Mouse (Mus musculus): ENCODE results near the gene P4ha3. TPM values are rescaled to one million over a fixed set of nuclear protein-coding genes. Genes with fewer than 3 reads are reported as not detected.
"Not testable (repeated sequence)": the region's sequence is repeated elsewhere in the genome, so short reads cannot be mapped to it uniquely, and the experiment has no call there.

P4ha3 gene
- polyA plus RNA-seq, 1 experiment: 1.2 TPM

DNA sequence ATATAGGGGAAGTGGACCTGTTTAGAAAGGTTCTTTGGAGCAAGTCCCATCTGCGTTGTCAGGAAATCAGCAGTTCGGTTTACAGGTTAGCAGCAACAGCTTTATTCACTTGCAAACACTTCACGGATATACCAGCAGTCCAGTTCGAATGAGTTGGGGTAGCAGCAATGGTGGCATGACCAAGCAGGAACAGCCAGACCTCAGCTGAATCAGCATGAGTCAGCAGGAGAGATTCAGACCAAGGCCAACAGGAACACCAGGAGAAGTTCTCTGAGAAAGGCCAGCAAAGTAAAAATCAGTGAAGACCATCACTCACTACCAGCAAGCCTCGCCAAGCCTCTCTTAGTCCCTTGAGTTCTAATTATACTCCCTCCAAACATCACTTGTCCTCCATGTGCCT is 34.7 kb upstream of the P4ha3 start:
- no peaks in the 10 kb centered on the region for H3K4me1 ChIP-seq (ENCODE audit: control insufficient read depth, insufficient read depth, low read length)
- H3K4me3 ChIP-seq (ENCODE audit: low read depth, low read length): no peak overlapping the region
- no peaks in the 10 kb centered on the region for H3K27me3 ChIP-seq (ENCODE audit: control insufficient read depth, insufficient read depth, low read length, poor library complexity, severe bottlenecking)
- TF ChIP-seq CTCF (IDR thresholded peaks at IDR 0.05; ENCODE audit: low read depth, low read length) (no peak), EP300 (IDR thresholded peaks at IDR 0.05; ENCODE audit: insufficient read depth, low read depth, low read length) (no peak), POLR2A (IDR thresholded peaks at IDR 0.05; ENCODE audit: insufficient read depth, low read length) (no peak)
- H3K9me3 ChIP-seq (replicated peaks; ENCODE audit: control insufficient read depth, insufficient read depth, low read length, poor library complexity, severe bottlenecking): peaks cover 8% of the 10 kb centered on the region
- H3K36me3 ChIP-seq (ENCODE audit: control insufficient read depth, insufficient read depth, low read length, poor library complexity, severe bottlenecking): no peaks in the 10 kb centered on the region
- no peak overlapping the region for H3K9ac ChIP-seq (ENCODE audit: low read depth, poor library complexity, severe bottlenecking)
- no peak overlapping the region for H3K27ac ChIP-seq (ENCODE audit: insufficient read depth, low read length)

- Histone ChIP-seq H3K27me3 (ENCODE audit: control insufficient read depth, insufficient read depth, low read length, poor library complexity, severe bottlenecking) (no peaks in the 10 kb centered on the region), H3K27ac (ENCODE audit: insufficient read depth, low read length) (no peak overlapping the region), H3K4me1 (ENCODE audit: control insufficient read depth, insufficient read depth, low read length) (no peaks in the 10 kb centered on the region), H3K36me3 (ENCODE audit: control insufficient read depth, insufficient read depth, low read length, poor library complexity, severe bottlenecking) (no peaks in the 10 kb centered on the region), H3K9me3 (replicated peaks; ENCODE audit: control insufficient read depth, insufficient read depth, low read length, poor library complexity, severe bottlenecking) (no peaks in the 10 kb centered on the region), H3K9ac (ENCODE audit: low read depth, poor library complexity, severe bottlenecking) (no peak overlapping the region), H3K4me3 (ENCODE audit: low read depth, low read length) (no peak overlapping the region)
- no peak for TF ChIP-seq POLR2A (IDR thresholded peaks at IDR 0.05; ENCODE audit: insufficient read depth, low read length)
These were observed 23.0 kb upstream of the P4ha3 start for GRCm38 (mm10) chr7:100262350-100262749.

GRCm38 (mm10) chr7:100264934-100265333 is 20.4 kb upstream of the P4ha3 start:
- H3K4me3 ChIP-seq (ENCODE audit: low read depth, low read length): peak overlapping the region; percentile 47
- H3K9ac ChIP-seq (ENCODE audit: low read depth, poor library complexity, severe bottlenecking); H3K36me3 ChIP-seq (ENCODE audit: control insufficient read depth, insufficient read depth, low read length, poor library complexity, severe bottlenecking); H3K27ac ChIP-seq (ENCODE audit: insufficient read depth, low read length); H3K27me3 ChIP-seq (ENCODE audit: control insufficient read depth, insufficient read depth, low read length, poor library complexity, severe bottlenecking); H3K9me3 ChIP-seq (replicated peaks; ENCODE audit: control insufficient read depth, insufficient read depth, low read length, poor library complexity, severe bottlenecking); H3K4me1 ChIP-seq (ENCODE audit: control insufficient read depth, insufficient read depth, low read length): not testable (repeated sequence)
- TF ChIP-seq CTCF (IDR thresholded peaks at IDR 0.05; ENCODE audit: low read depth, low read length): peak; percentile 5

- no peaks in the 10 kb centered on the region for H3K9me3 ChIP-seq (replicated peaks; ENCODE audit: control insufficient read depth, insufficient read depth, low read length, poor library complexity, severe bottlenecking)
- H3K9ac ChIP-seq (ENCODE audit: low read depth, poor library complexity, severe bottlenecking): no peak overlapping the region
- H3K4me3 ChIP-seq (ENCODE audit: low read depth, low read length): no peak overlapping the region
- H3K27me3 ChIP-seq (ENCODE audit: control insufficient read depth, insufficient read depth, low read length, poor library complexity, severe bottlenecking): no peaks in the 10 kb centered on the region
- no peaks in the 10 kb centered on the region for H3K4me1 ChIP-seq (ENCODE audit: control insufficient read depth, insufficient read depth, low read length)
- H3K36me3 ChIP-seq (ENCODE audit: control insufficient read depth, insufficient read depth, low read length, poor library complexity, severe bottlenecking): no peaks in the 10 kb centered on the region
- H3K27ac ChIP-seq (ENCODE audit: insufficient read depth, low read length): no peak overlapping the region
- TF ChIP-seq POLR2A (IDR thresholded peaks at IDR 0.05; ENCODE audit: insufficient read depth, low read length) (no peak), CTCF (IDR thresholded peaks at IDR 0.05; ENCODE audit: low read depth, low read length) (no peak), EP300 (IDR thresholded peaks at IDR 0.05; ENCODE audit: insufficient read depth, low read depth, low read length) (no peak)
These were observed 13.0 kb upstream of the P4ha3 start for GRCm38 (mm10) chr7:100272369-100272768.

DNA sequence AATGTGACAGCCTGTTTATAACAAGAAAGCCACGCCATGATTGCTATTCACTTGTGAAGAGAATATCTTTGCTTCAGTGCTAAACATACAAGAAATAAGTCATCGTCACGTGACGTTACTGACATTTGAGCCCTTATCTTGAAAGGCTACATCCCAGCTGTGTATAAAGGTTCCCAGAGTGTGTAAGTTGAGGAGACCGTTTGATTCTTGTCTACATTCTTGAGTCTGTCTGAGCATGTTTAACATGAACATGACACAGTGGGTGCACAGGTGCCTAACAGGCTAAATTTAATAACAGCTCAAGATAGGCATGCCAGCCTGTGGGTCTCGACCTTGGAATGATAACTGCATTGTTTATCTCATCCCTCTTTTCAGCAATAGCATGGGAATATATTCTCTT is 10.8 kb upstream of the P4ha3 start:
- H3K4me3 ChIP-seq (ENCODE audit: low read depth, low read length): no peak overlapping the region
- no peaks in the 10 kb centered on the region for H3K9me3 ChIP-seq (replicated peaks; ENCODE audit: control insufficient read depth, insufficient read depth, low read length, poor library complexity, severe bottlenecking)
- H3K9ac ChIP-seq (ENCODE audit: low read depth, poor library complexity, severe bottlenecking): no peak overlapping the region
- no peaks in the 10 kb centered on the region for H3K36me3 ChIP-seq (ENCODE audit: control insufficient read depth, insufficient read depth, low read length, poor library complexity, severe bottlenecking)
- no peak overlapping the region for H3K27ac ChIP-seq (ENCODE audit: insufficient read depth, low read length)
- no peak for TF ChIP-seq POLR2A (IDR thresholded peaks at IDR 0.05; ENCODE audit: insufficient read depth, low read length)
- no peak for TF ChIP-seq CTCF (IDR thresholded peaks at IDR 0.05; ENCODE audit: low read depth, low read length)
- TF ChIP-seq EP300 (IDR thresholded peaks at IDR 0.05; ENCODE audit: insufficient read depth, low read depth, low read length): no peak
- H3K4me1 ChIP-seq (ENCODE audit: control insufficient read depth, insufficient read depth, low read length): no peaks in the 10 kb centered on the region
- no peaks in the 10 kb centered on the region for H3K27me3 ChIP-seq (ENCODE audit: control insufficient read depth, insufficient read depth, low read length, poor library complexity, severe bottlenecking)

DNA sequence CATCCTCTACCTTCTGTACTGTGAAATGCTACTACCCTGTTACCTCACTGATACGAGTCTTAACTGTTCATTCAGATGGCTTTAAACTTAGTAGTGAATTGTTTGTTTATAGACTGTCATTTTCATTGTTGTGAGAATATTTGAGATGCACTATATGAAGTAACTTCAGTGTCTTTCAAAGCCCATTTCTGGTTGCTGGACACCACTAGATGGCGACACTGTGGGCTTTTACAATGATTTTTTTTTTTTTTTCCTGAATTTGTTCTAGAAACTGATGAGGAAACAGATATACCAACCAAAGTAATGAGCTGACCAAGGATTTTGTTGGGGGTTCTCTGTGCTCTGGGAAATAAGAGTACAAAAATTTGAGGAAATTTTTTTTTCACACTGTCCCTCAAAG is 8.9 kb upstream of the P4ha3 start:
- Histone ChIP-seq H3K27ac (ENCODE audit: insufficient read depth, low read length) (no peak overlapping the region), H3K4me3 (ENCODE audit: low read depth, low read length) (no peak overlapping the region), H3K27me3 (ENCODE audit: control insufficient read depth, insufficient read depth, low read length, poor library complexity, severe bottlenecking) (no peaks in the 10 kb centered on the region), H3K9me3 (replicated peaks; ENCODE audit: control insufficient read depth, insufficient read depth, low read length, poor library complexity, severe bottlenecking) (no peaks in the 10 kb centered on the region), H3K9ac (ENCODE audit: low read depth, poor library complexity, severe bottlenecking) (no peak overlapping the region), H3K36me3 (ENCODE audit: control insufficient read depth, insufficient read depth, low read length, poor library complexity, severe bottlenecking) (no peaks in the 10 kb centered on the region), H3K4me1 (ENCODE audit: control insufficient read depth, insufficient read depth, low read length) (no peaks in the 10 kb centered on the region)
- no peak for TF ChIP-seq POLR2A (IDR thresholded peaks at IDR 0.05; ENCODE audit: insufficient read depth, low read length)
- TF ChIP-seq EP300 (IDR thresholded peaks at IDR 0.05; ENCODE audit: insufficient read depth, low read depth, low read length): no peak
- TF ChIP-seq CTCF (IDR thresholded peaks at IDR 0.05; ENCODE audit: low read depth, low read length): no peak

All from ES-Bruce4 (cell line).